Mouse (Mus musculus) common myeloid progenitor, adult 5-6 weeks (primary cell): Measurements from ENCODE around the gene Gm20683. TPM values are rescaled to one million over a fixed set of nuclear protein-coding genes. Genes with fewer than 3 reads are reported as not detected.
"Not testable (repeated sequence)": the region's sequence is repeated elsewhere in the genome, so short reads cannot be mapped to it uniquely, and the experiment has no call there.

ENCODE experiments used
- ATAC-seq: replicated peaks from 2 replicates; pipeline ENCODE4 v1.8.0; 2016; ENCODE audit warnings: low read depth, mild to moderate bottlenecking, moderate TSS enrichment, inconsistent platforms; ENCODE audit not compliant: poor library complexity, severe bottlenecking
- total RNA-seq: library from RNA; stranded (forward); fragments of 200-1000, 187-1606 nt; gene quantifications from 2 replicates; pipeline ENCODE4 v1.2.3, GENCODE M21; 2017

The Gm20683 gene
- total RNA-seq, 1 experiment from 2014 or later: not detected

- ATAC-seq: no peak
Measured at GRCm38 (mm10) chr17:25829558-25830017, 12.0 kb downstream of the Gm20683 start.

- ATAC-seq: peak; percentile 43
Measured at GRCm38 (mm10) chr17:25828712-25829557, 12.6 kb downstream of the Gm20683 start, which contains the start of gene Jmjd8. Gene Jmjd8 (plus strand): TSS chr17:25828867.

DNA sequence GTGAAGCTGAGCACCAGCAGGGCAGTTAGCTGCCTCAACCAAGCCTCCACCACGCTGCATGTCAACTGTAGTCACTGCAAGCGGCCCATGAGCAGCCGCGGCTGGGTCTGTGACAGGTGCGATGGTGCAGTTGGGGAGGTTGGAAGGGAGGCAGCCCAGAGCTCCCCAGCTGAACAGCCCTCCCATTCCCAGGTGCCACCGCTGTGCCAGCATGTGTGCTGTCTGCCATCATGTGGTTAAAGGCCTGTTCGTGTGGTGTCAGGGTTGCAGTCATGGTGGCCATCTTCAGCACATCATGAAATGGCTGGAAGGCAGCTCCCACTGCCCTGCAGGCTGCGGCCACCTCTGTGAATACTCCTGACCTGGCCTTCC is 13.4 kb downstream of the Gm20683 start:
- no peak for ATAC-seq

GRCm38 (mm10) chr17:25827546-25828222 is 13.9 kb downstream of the Gm20683 start:
- no peak for ATAC-seq

- ATAC-seq: no peak
Measured at GRCm38 (mm10) chr17:25827011-25827410, 14.6 kb downstream of the Gm20683 start.

DNA sequence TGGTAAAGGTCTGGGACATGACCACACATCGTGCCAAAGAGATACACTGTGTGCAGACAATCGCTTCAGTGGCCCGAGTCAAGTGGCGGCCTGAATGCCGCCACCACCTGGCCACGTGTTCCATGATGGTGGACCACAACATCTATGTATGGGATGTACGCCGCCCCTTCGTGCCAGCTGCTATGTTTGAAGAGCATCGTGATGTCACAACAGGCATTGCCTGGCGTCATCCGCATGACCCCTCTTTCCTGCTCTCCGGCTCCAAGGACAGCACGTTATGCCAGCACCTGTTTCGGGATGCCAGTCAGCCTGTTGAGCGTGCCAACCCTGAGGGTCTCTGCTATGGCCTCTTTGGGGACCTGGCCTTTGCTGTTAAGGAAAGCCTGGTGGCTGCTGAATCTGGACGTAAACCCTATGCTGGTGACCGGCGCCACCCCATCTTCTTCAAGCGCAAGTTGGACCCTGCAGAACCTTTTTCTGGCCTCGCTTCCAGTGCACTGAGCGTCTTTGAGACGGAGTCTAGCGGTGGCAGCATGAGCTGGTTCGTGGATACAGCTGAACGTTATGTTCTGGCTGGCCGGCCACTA is 15.5 kb downstream of the Gm20683 start:
- no peak for ATAC-seq

DNA sequence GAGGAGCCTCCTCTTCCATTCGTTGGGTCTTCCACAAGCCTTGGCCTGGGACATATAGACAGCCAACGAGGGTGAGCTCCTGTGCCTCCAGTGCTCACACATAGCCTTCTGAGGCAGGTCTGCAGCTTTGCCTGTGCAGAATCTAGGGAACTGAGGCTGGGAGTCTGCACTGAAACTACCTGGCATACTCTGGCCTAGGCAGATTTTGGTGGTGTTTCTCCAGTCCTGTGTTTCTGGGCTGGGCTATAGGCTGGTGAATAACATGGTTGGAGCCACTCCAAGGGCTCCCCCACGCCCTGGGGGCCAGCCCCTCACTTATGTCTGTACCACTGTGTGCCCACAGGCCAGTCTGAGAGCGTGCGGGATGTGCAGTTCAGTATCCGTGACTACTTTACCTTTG is 16.3 kb downstream of the Gm20683 start:
- ATAC-seq: no peak

GRCm38 (mm10) chr17:25824362-25825142 is 17.0 kb downstream of the Gm20683 start:
- ATAC-seq: no peak

GRCm38 (mm10) chr17:25823452-25823851 is 18.1 kb downstream of the Gm20683 start, which contains the start of gene Wdr24:
Gene Wdr24 (plus strand): TSS chr17:25823627.
- ATAC-seq: peak; percentile 85

- ATAC-seq: peak; percentile 33; the same call in 1 of the 2 replicates
Measured at GRCm38 (mm10) chr17:25818851-25819780, 22.4 kb downstream of the Gm20683 start.

DNA sequence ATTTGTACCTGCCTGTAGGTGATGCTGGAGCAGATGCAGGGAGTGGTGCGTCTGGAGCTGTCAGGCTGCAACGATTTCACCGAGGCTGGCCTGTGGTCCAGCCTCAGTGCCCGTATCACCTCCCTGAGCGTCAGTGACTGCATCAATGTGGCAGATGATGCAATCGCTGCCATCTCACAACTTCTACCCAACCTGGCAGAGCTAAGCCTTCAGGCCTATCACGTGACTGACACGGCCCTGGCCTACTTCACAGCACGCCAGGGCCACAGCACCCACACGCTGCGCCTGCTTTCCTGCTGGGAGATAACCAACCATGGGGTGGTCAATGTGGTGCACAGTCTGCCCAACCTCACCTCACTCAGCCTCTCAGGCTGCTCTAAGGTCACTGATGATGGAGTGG is 23.9 kb downstream of the Gm20683 start:
- ATAC-seq: no peak

GRCm38 (mm10) chr17:25813471-25813870 is 28.1 kb downstream of the Gm20683 start:
- ATAC-seq: peak; percentile 90

DNA sequence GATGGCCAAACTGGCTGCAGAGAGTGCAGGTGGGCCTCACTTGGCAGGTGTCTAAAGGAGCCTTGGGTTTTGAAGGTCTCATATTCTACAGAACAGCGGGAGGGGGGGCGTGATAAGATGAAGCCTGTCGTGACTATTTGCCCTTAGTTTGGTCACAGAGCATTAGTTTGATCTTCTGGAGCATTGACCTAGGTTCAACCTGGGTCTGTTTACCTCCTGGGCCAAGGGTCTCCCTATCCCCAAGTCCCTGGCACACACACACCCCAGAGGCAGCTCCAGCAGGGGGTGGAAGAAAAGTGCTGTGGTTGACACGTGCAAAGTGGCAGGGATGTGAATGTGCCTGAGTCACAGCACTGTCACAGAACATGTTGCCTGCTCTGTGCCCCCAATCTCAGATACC is 30.7 kb downstream of the Gm20683 start:
- no peak for ATAC-seq

- ATAC-seq: peak; percentile 28; the same call in 1 of the 2 replicates
Measured at GRCm38 (mm10) chr17:25809606-25810340, 31.8 kb downstream of the Gm20683 start.

- ATAC-seq: no peak
Measured at GRCm38 (mm10) chr17:25808789-25809605, 32.6 kb downstream of the Gm20683 start, which contains the start of gene Fbxl16. Gene Fbxl16 (plus strand): TSS chr17:25809085.

DNA sequence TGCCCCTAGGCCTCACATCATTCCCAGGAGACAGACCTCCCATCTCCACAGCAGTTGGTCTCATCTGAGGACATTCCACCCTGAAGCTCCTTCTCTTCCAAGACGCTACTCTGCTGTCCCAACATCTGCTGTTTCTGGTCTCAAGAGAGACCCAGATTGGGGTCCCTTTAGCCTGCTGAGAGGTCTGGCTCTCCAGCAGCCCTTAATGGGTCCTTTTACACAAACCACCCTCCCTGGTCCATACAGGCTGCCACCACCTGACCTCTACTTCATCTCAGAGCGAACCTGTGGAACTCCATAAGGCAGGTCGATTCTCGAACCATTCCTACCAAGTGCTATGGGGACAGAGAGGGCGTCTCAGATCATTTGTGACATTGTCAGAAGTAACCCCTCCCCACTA is 33.5 kb downstream of the Gm20683 start:
- ATAC-seq: no peak

DNA sequence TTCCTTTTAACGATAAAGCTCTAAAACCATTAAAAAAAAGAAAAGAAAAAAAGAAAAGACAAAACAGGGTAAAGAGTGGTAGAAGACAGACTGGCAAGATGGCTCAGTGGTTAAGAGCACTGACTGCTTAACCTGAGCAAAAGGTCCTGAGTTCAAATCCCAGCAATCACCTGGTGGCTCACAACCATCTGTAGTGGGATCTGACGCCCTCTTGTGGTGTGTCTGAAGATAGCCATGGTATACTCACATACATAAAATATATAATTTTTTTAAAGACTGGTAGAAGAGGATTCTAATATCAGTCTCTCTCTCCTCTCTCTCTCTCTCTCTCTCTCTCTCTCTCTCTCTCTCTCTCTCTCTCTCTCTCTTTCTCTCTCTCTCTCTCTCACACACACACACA is 34.1 kb downstream of the Gm20683 start:
- not testable (repeated sequence) for ATAC-seq
